Mouse (Mus musculus) G1E (cell line): Measurements from ENCODE around the gene Elmo3.
A peak's percentile ranks its signal among the peaks of the same experiment; 100 is the strongest.

Experiments used
- CTCF ChIP-seq: IDR thresholded peaks from 2 replicates; pipeline ENCODE4 v1.5.1; 2012; ENCODE audit warnings: low read depth, low read length, inconsistent platforms, mixed read lengths
- POLR2AphosphoS5 ChIP-seq: IDR thresholded peaks from 2 replicates; pipeline ENCODE4 v1.6.1; 2012; ENCODE audit warnings: low read depth, low read length, inconsistent platforms; ENCODE audit not compliant: insufficient replicate concordance

GRCm38 (mm10) chr8:105326141-105326672 lies 20.8 kb downstream of the Elmo3 start, which contains the start of the genes Lrrc29 and Tmem208:
- TF ChIP-seq CTCF = no peak
- 0 out of 2 replicates have a peak, but pooled peaks have one; percentile 32 for TF ChIP-seq POLR2AphosphoS5
